Mouse (Mus musculus) cerebellum, adult 2 months (tissue): ENCODE results near the gene Rassf8.
A peak's percentile ranks its signal among the peaks of the same experiment; 100 is the strongest.

ENCODE experiments used
- CTCF ChIP-seq: fragments of 200-500 bp; IDR thresholded peaks from 2 replicates; pipeline ENCODE4 v1.5.1; 2011; ENCODE audit warnings: low read depth, mild to moderate bottlenecking, control low read depth, low read length, moderate library complexity, borderline replicate concordance; ENCODE audit not compliant: insufficient read depth
- POLR2A ChIP-seq: fragments of 200-500 bp; IDR thresholded peaks from 2 replicates; pipeline ENCODE4 v1.6.1; 2011; ENCODE audit warnings: low read length, control low read depth, borderline replicate concordance; ENCODE audit not compliant: insufficient read depth

GRCm38 (mm10) chr6:145830117-145830516, 83.6 kb downstream of the Rassf8 start:
- TF ChIP-seq POLR2A (no peak), CTCF (peak; percentile 93)
